Mouse (Mus musculus) MEL (cell line): ENCODE measurements around the gene Zfp280c. TPM values are rescaled to one million over a fixed set of nuclear protein-coding genes. Genes with fewer than 3 reads are reported as not detected.

ENCODE experiments used
- DNase-seq: peaks from one replicate; pipeline ENCODE4 v3.0.0; 2011; ENCODE audit warnings: low read depth, low spot score
- H3K27ac ChIP-seq: 2 replicates; pipeline ENCODE4 v1.5.1; 2012; ENCODE audit warnings: low read depth, mild to moderate bottlenecking, control low read depth, low read length, moderate library complexity; ENCODE audit not compliant: control insufficient read depth
- H3K27me3 ChIP-seq, 2 experiments: fragments of 150-350 bp in 1 of 2; sonication (generic) in 1 of 2; 2 replicates each; pipeline ENCODE4 v1.6.1; 2012; ENCODE audit warnings: low read length in 2 of 2, mild to moderate bottlenecking in 2 of 2, improper control_type of control experiment in 1 of 2, moderate library complexity in 1 of 2; ENCODE audit not compliant: insufficient read depth in 2 of 2, control insufficient read depth in 1 of 2
- H3K36me3 ChIP-seq, 2 experiments: 2 replicates each; pipeline ENCODE4 v1.6.1; 2012 to 2014; ENCODE audit warnings: low read length in 2 of 2, improper control_type of control experiment in 1 of 2, inconsistent platforms in 1 of 2, mild to moderate bottlenecking in 1 of 2; ENCODE audit not compliant: insufficient read depth in 2 of 2, control insufficient read depth in 1 of 2
- H3K4me1 ChIP-seq, 2 experiments: fragments of 150-350 bp in 1 of 2; sonication (generic) in 1 of 2; 2 replicates each; pipeline ENCODE4 v1.6.1; 2012; ENCODE audit warnings: low read length in 2 of 2, improper control_type of control experiment in 1 of 2, mild to moderate bottlenecking in 1 of 2; ENCODE audit not compliant: insufficient read depth in 2 of 2, control insufficient read depth in 1 of 2
- H3K4me3 ChIP-seq, 2 experiments: fragments of 150-350 bp in 1 of 2; sonication (generic) in 1 of 2; 2 replicates each; pipeline ENCODE4 v1.5.1; 2012; ENCODE audit warnings: low read depth in 2 of 2, low read length in 2 of 2, mild to moderate bottlenecking in 2 of 2, moderate library complexity in 2 of 2, control low read depth in 1 of 2, improper control_type of control experiment in 1 of 2; ENCODE audit not compliant: control insufficient read depth in 1 of 2, insufficient read depth in 1 of 2
- H3K79me2 ChIP-seq: 2 replicates; pipeline ENCODE4 v1.6.1; 2012; ENCODE audit warnings: mild to moderate bottlenecking, low read length, moderate library complexity; ENCODE audit not compliant: control insufficient read depth, poor library complexity, insufficient read depth
- H3K9ac ChIP-seq: 2 replicates; pipeline ENCODE4 v1.6.1; 2012; ENCODE audit warnings: low read depth, mild to moderate bottlenecking, control low read depth, low read length, moderate library complexity; ENCODE audit not compliant: control insufficient read depth, poor library complexity, severe bottlenecking
- H3K9me3 ChIP-seq: fragments of 150-350 bp; sonication (generic); replicated peaks from 2 replicates; pipeline ENCODE4 v1.6.1; 2012; ENCODE audit warnings: mild to moderate bottlenecking, low read length, improper control_type of control experiment, moderate library complexity; ENCODE audit not compliant: insufficient read depth
- BHLHE40 ChIP-seq: IDR thresholded peaks from 2 replicates; pipeline ENCODE4 v1.6.1; 2012; ENCODE audit warnings: low read depth, mild to moderate bottlenecking, inconsistent platforms, low read length, improper control_type of control experiment, borderline replicate concordance
- CTCF ChIP-seq, 3 experiments: IDR thresholded peaks in 2 of 3; conservative IDR thresholded peaks in 1 of 3; 2 replicates each; pipeline ENCODE4 v1.5.1; 2011 to 2012; ENCODE audit warnings: low read length in 3 of 3, low read depth in 2 of 3, mild to moderate bottlenecking in 2 of 3, improper control_type of control experiment in 1 of 3, inconsistent platforms in 1 of 3, mixed read lengths in 1 of 3, moderate library complexity in 1 of 3; ENCODE audit not compliant: control insufficient read depth in 1 of 3, insufficient read depth in 1 of 3, poor library complexity in 1 of 3, severe bottlenecking in 1 of 3
- ELF1 ChIP-seq: IDR thresholded peaks from 2 replicates; pipeline ENCODE4 v1.6.1; 2014; ENCODE audit warnings: low read depth, mild to moderate bottlenecking, inconsistent platforms, low read length, improper control_type of control experiment, moderate library complexity
- HCFC1 ChIP-seq: IDR thresholded peaks from 2 replicates; pipeline ENCODE4 v1.6.1; 2012; ENCODE audit warnings: low read depth, mild to moderate bottlenecking, inconsistent platforms, low read length, improper control_type of control experiment, moderate library complexity
- JUND ChIP-seq: IDR thresholded peaks from 2 replicates; pipeline ENCODE4 v1.6.1; 2011; ENCODE audit warnings: low read depth, mild to moderate bottlenecking, improper control_type of control experiment, low read length
- MAX ChIP-seq: IDR thresholded peaks from 2 replicates; pipeline ENCODE4 v1.6.1; 2011; ENCODE audit warnings: low read length, improper control_type of control experiment
- MXI1 ChIP-seq: IDR thresholded peaks from 2 replicates; pipeline ENCODE4 v1.6.1; 2011; ENCODE audit warnings: mild to moderate bottlenecking, low read depth, low read length, improper control_type of control experiment
- MYB ChIP-seq: IDR thresholded peaks from 2 replicates; pipeline ENCODE4 v1.6.1; 2011; ENCODE audit warnings: mild to moderate bottlenecking, low read depth, low read length, improper control_type of control experiment
- NELFE ChIP-seq: IDR thresholded peaks from 2 replicates; pipeline ENCODE4 v1.6.1; 2011; ENCODE audit warnings: low read depth, low read length, improper control_type of control experiment
- POLR2A ChIP-seq, 2 experiments: IDR thresholded peaks; 2 replicates each; pipeline ENCODE4 v1.6.1; 2011 to 2012; ENCODE audit warnings: low read length in 2 of 2, mild to moderate bottlenecking in 2 of 2, control low read depth in 1 of 2, improper control_type of control experiment in 1 of 2, low read depth in 1 of 2, moderate library complexity in 1 of 2; ENCODE audit not compliant: control insufficient read depth in 1 of 2, insufficient read depth in 1 of 2, poor library complexity in 1 of 2
- POLR2AphosphoS2 ChIP-seq: IDR thresholded peaks from 2 replicates; pipeline ENCODE4 v1.6.1; 2011; ENCODE audit warnings: low read length, improper control_type of control experiment
- SIN3A ChIP-seq: IDR thresholded peaks from 2 replicates; pipeline ENCODE4 v1.6.1; 2012; ENCODE audit warnings: low read length, improper control_type of control experiment, inconsistent platforms
- TAL1 ChIP-seq: IDR thresholded peaks from 2 replicates; pipeline ENCODE4 v1.6.1; 2012; ENCODE audit warnings: mild to moderate bottlenecking, inconsistent platforms, low read length, moderate library complexity, mixed read lengths
- TBP ChIP-seq: IDR thresholded peaks from 2 replicates; pipeline ENCODE4 v1.8.0; 2011; ENCODE audit warnings: low read depth, low read length, improper control_type of control experiment
- TCF12 ChIP-seq: IDR thresholded peaks from 2 replicates; pipeline ENCODE4 v1.6.1; 2014; ENCODE audit warnings: low read depth, mild to moderate bottlenecking, inconsistent platforms, low read length, improper control_type of control experiment, moderate library complexity
- UBTF ChIP-seq: IDR thresholded peaks from 2 replicates; pipeline ENCODE4 v1.6.1; 2012; ENCODE audit warnings: low read depth, mild to moderate bottlenecking, inconsistent platforms, low read length, improper control_type of control experiment, moderate library complexity, borderline replicate concordance; ENCODE audit not compliant: insufficient read depth
- USF1 ChIP-seq: IDR thresholded peaks from 2 replicates; pipeline ENCODE4 v1.6.1; 2014; ENCODE audit warnings: low read depth, mild to moderate bottlenecking, inconsistent platforms, low read length, improper control_type of control experiment, moderate library complexity
- USF2 ChIP-seq, 2 experiments: IDR thresholded peaks; 2 replicates each; pipeline ENCODE4 v1.6.1; 2011 to 2012; ENCODE audit warnings: improper control_type of control experiment in 2 of 2, low read length in 2 of 2, borderline replicate concordance in 1 of 2, inconsistent platforms in 1 of 2, low read depth in 1 of 2, mild to moderate bottlenecking in 1 of 2; ENCODE audit not compliant: insufficient read depth in 1 of 2
- ZKSCAN1 ChIP-seq: IDR thresholded peaks from 2 replicates; pipeline ENCODE4 v1.6.1; 2012; ENCODE audit warnings: low read depth, mild to moderate bottlenecking, inconsistent platforms, low read length, improper control_type of control experiment, moderate library complexity
- ZNF384 ChIP-seq: IDR thresholded peaks from 2 replicates; pipeline ENCODE4 v1.6.1; 2012; ENCODE audit warnings: low read depth, mild to moderate bottlenecking, inconsistent platforms, low read length, improper control_type of control experiment
- polyA plus RNA-seq, 2 experiments: library from polyadenylated mRNA; stranded (reverse) in 1 of 2; unstranded in 1 of 2; fragments of >175 nt in 1 of 2; fragments of >200 nt in 1 of 2; gene quantifications; 2 replicates each; pipeline versions ENCODE4 v1.2.1 to v1.2.4; 2012; ENCODE audit warnings: low replicate concordance in 2 of 2, low read depth in 1 of 2; ENCODE audit not compliant: insufficient read length in 2 of 2, insufficient read depth in 1 of 2, missing spikeins in 1 of 2
- total RNA-seq: library from RNA; depleted of rRNA; stranded (reverse); fragments of 300-350 nt; gene quantifications from 2 replicates; pipeline ENCODE4 v1.2.3, GENCODE M21; 2012

Gene Zfp280c
- total and polyA plus RNA-seq, 3 experiments: 14.2 to 16.7 TPM; not detected in 1

- no peaks in the 10 kb centered on the region for H3K36me3 ChIP-seq
- no peak overlapping the region for H3K4me3 ChIP-seq
- H3K9ac ChIP-seq: no peak overlapping the region
- TF ChIP-seq MYB: no peak
- TF ChIP-seq NELFE: no peak
- TF ChIP-seq USF2 (IDR thresholded peaks at IDR 0.05; ENCODE audit: borderline replicate concordance in 1 of 2, insufficient read depth in 1 of 2, low read depth in 1 of 2, low read length in 2 of 2): no peak
- TF ChIP-seq ZKSCAN1: no peak
- no peak for TF ChIP-seq POLR2A (IDR thresholded peaks at IDR 0.05; ENCODE audit: control insufficient read depth in 1 of 2, insufficient read depth in 1 of 2, low read depth in 1 of 2, low read length in 2 of 2, poor library complexity in 1 of 2)
- TF ChIP-seq POLR2AphosphoS2: no peak
- no peak for TF ChIP-seq MAX
- no peak for TF ChIP-seq MXI1
- TF ChIP-seq, all 39 proteins: peak for 0
- no peaks in the 10 kb centered on the region for H3K9me3 ChIP-seq
- no peak overlapping the region for H3K27ac ChIP-seq
- DNase-seq: no peak
- H3K27me3 ChIP-seq: no peaks in the 10 kb centered on the region; a peak in 2 of 4 replicates
- no peaks in the 10 kb centered on the region for H3K79me2 ChIP-seq
- H3K4me1 ChIP-seq: no peaks in the 10 kb centered on the region
Measured at GRCm38 (mm10) chrX:48604872-48605271, 10.6 kb upstream of the Zfp280c start.

DNA sequence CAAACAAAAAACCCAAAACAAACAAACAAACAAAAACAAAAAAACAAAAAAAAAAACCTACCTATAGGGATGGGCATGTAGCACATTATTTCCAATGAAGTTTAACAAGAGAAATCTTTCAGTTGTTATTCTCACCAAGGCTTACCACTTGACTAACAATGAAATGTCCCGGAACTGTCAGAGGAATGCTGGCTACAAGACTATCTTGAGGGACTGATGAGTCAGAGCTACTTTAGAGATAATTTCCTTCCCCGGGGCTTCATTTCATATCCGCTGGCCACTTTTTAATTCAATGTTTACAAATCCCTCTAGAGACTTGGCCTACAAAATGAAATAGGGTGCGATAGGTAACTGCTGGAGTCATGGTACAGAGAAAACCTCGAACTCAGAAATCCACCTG is 2.6 kb upstream of the Zfp280c start:
- peaks cover 9% of the 10 kb centered on the region for H3K79me2 ChIP-seq
- no peak for TF ChIP-seq HCFC1
- no peak for TF ChIP-seq UBTF
- TF ChIP-seq CTCF (IDR thresholded peaks at IDR 0.05 in 2 of 3, conservative IDR thresholded peaks at IDR 0.05 in 1 of 3; ENCODE audit: control insufficient read depth in 1 of 3, insufficient read depth in 1 of 3, low read depth in 2 of 3, low read length in 3 of 3, poor library complexity in 1 of 3, severe bottlenecking in 1 of 3): no peak
- TF ChIP-seq MYB: no peak
- no peak for TF ChIP-seq USF1
- no peak for TF ChIP-seq TCF12
- no peak for TF ChIP-seq BHLHE40
- TF ChIP-seq TBP: no peak
- TF ChIP-seq TAL1: no peak
- TF ChIP-seq ELF1: no peak
- no peak for TF ChIP-seq SIN3A
- no peak for TF ChIP-seq ZNF384
- no peak for TF ChIP-seq JUND
- no peak for TF ChIP-seq USF2 (IDR thresholded peaks at IDR 0.05; ENCODE audit: borderline replicate concordance in 1 of 2, insufficient read depth in 1 of 2, low read depth in 1 of 2, low read length in 2 of 2)
- H3K9me3 ChIP-seq: no peaks in the 10 kb centered on the region

More for the DNA sequence above, 2.6 kb upstream of the Zfp280c start:
- Histone ChIP-seq H3K27me3 (no peaks in the 10 kb centered on the region), H3K4me1 (peaks cover 0 to 5% of the 10 kb centered on the region in 2 experiments; a peak in 1 of 4 replicates), H3K4me3 (no peak overlapping the region), H3K9ac (no peak overlapping the region), H3K36me3 (peaks cover 0 to 3% of the 10 kb centered on the region in 2 experiments; a peak in 2 of 4 replicates), H3K27ac (no peak overlapping the region)
- DNase-seq: peak; percentile 30
